Mouse (Mus musculus): ENCODE results near the gene Ankrd31. TPM values are rescaled to one million over a fixed set of nuclear protein-coding genes. Genes with fewer than 3 reads are reported as not detected.
"Not testable (repeated sequence)": the region's sequence is repeated elsewhere in the genome, so short reads cannot be mapped to it uniquely, and the experiment has no call there.

Ankrd31 gene
- total RNA-seq (2015) (not detected in 2 replicates), total RNA-seq (2017) (not detected in 2 replicates)

DNA sequence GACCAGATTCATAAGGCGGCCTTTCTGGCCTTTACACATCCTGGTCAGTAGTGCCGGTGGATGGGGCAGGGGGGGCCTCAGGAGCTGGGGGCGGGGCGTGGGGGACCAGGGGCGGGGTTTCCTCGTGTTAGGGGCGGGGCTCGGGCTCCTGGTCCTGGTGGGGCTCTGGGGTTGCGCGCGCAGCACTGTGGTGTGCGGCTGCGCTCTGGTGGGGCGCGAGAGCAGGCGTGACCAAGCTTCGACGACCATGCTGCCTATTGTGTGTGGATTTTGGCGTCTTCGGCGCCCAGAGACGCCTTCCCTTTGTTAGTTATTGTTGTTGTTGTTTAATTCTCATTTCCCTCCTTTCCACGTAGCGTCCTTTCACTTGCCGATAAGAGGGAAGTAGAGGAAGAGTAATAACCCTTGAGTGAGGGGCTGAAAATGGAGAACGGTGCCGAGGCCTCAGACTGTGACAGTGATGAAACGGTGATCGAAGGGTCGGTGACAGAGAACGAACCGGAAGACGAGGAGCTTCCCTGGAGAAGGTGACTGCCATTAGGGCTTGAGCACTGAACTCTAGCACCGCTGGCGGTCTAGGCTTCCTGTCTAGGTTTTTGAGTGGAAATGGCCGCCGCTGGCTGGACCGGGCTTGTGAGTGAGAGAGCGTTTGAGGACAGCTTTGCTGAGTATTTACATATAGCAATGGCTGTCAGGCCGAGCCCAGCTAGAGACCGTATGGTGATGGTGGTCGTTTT, at the start of gene Ankrd31:
Gene Ankrd31 (plus strand): TSS at position 164 of the 737 bp plus-strand sequence.
- no peak for ATAC-seq (replicated peaks; ENCODE audit: poor library complexity)

GRCm38 (mm10) chr13:96702567-96703278, 45.3 kb upstream of the Ankrd31 start:
- no peak for ATAC-seq (replicated peaks; ENCODE audit: poor library complexity)

- ATAC-seq (replicated peaks; ENCODE audit: poor library complexity), result peak; percentile 50; the same call in 1 of the 2 replicates
Observed at GRCm38 (mm10) chr13:96709269-96710233, 38.5 kb upstream of the Ankrd31 start.

- ATAC-seq (replicated peaks; ENCODE audit: poor library complexity), result no peak
Observed at GRCm38 (mm10) chr13:96716311-96716710, 31.8 kb upstream of the Ankrd31 start.

DNA sequence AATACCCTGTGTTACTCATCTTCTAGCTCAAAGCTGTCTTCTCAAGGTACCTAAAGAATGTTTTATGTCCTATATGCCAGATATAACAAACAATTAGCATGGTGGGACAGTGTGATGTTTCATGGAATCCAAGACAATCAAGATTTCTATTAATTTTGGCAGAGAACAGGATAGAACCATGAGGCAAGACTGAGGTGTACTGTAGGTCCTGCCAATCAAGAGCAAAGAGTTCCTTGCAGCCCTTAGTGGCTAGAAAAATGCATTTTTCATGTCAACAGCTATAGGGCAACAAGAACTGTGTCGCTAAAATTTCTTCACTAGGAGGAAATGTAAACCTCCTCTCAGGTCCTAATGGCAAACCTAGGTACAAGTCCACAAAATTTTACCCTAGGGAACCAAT, 30.3 kb upstream of the Ankrd31 start:
- ATAC-seq (replicated peaks; ENCODE audit: poor library complexity), result no peak

DNA sequence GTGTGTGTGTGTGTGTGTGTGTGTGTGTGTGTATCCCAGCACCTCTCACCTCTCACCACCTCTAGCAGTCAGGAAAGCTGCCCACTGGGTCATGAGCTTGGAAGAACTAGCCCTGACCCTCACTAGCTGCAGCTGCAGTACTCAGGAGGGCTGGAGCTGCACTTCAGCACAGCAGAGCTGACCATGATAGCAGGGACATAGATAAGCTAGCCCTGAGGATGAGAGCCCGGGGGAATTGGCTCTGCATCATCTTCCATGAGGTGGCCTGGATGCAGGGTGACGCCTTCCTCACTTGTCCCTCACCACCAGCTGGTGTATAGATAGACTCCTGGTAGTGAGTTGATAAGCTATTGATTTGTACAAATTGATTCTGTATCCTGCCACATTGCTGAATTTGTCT, 28.1 kb upstream of the Ankrd31 start:
- no peak for ATAC-seq (replicated peaks; ENCODE audit: poor library complexity)

GRCm38 (mm10) chr13:96728289-96728688, 19.8 kb upstream of the Ankrd31 start:
- ATAC-seq (replicated peaks; ENCODE audit: poor library complexity), result no peak

GRCm38 (mm10) chr13:96729146-96729545, 18.9 kb upstream of the Ankrd31 start:
- ATAC-seq (replicated peaks; ENCODE audit: poor library complexity), result no peak

DNA sequence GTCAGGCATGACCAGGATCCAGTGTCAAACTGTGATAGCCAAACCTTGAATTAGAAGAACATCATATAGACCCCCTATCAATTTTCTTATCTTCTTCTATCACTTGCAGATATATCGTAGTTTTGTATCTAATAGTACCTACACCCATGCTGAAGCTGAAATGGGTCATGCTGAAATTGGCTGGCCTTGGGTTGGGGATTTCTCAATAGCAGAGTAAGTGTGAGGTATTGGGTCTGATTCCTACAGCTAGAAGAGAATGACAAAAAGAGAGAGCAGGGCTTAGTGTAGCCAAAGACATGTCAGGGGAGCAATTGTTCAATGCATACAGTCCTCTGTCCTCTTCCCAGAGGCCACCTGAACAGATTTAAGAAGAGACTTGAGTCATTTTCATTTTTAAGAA, 18.0 kb upstream of the Ankrd31 start:
- ATAC-seq (replicated peaks; ENCODE audit: poor library complexity), result no peak

- no peak for ATAC-seq (replicated peaks; ENCODE audit: poor library complexity)
Observed at GRCm38 (mm10) chr13:96735175-96735574, 12.9 kb upstream of the Ankrd31 start.

DNA sequence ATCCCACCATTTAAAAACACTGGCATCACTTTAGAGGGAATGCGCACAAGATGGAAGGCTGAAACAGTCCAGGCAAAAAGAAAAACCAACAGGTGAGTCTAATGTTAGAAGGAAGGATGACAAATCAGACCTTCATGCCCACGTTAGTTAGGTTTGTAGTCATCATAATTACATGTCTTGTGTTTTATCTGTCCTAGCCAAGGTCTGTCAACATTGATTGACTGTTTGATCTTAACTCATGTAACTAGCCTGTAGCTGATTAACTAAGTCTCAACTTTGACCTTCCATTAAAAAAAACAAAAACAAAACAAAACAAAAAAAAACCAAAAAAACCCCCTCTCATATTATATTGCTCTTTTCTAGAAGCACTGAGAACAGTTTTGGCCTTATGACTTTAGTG, 7.9 kb upstream of the Ankrd31 start:
- ATAC-seq (replicated peaks; ENCODE audit: poor library complexity), result no peak

DNA sequence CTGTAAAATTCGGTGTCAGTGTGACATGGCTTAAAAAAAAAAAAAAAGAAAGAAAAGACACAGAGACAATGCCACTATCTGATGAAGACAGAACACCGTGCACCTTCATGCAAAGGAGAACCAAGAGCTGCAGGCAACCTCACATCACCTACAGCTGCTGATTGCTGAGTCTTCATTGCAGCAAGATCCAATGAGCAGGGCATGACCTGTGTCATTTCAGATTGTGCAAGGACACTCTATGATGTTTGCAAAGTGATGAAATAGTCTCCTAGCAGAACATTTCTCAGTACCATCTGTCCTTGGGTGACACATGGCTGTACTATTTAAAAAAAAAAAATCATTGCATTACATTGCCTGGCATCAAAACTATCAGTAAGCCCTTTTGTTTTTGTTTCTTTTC, 5.2 kb upstream of the Ankrd31 start:
- peak; percentile 92 for ATAC-seq (replicated peaks; ENCODE audit: poor library complexity)

- ATAC-seq (replicated peaks; ENCODE audit: poor library complexity), result 0 out of 2 replicates have a peak, but pooled peaks have one; percentile 31
Observed at GRCm38 (mm10) chr13:96746055-96746454, 2.0 kb upstream of the Ankrd31 start.

- no peak for ATAC-seq (replicated peaks; ENCODE audit: poor library complexity)
Observed at GRCm38 (mm10) chr13:96749859-96750258, 1.8 kb downstream of the Ankrd31 start.

- peak; percentile 44; the same call in 1 of the 2 replicates for ATAC-seq (replicated peaks; ENCODE audit: poor library complexity)
Observed at GRCm38 (mm10) chr13:96760848-96761247, 12.8 kb downstream of the Ankrd31 start.

DNA sequence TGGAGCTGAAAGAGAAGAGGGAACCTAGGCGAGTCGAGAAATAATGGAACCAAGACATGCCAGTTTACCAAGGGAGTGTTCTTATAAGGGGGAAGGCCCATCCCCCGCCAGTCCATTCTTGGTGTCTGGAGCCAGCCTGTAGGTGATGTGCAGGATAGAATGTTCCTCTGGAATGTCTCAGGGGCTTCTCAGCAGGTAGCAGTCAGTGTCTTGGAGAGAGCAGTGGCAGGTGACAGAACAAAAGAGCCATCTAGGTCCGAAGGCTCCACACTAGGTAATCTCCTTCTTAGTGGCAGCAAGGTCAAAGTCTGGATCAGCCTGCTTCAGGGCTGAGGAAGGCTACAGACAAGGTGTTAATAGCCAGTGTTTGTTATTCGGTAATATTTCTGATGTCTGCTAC, 38.0 kb downstream of the Ankrd31 start:
- not testable (repeated sequence) for ATAC-seq (replicated peaks; ENCODE audit: poor library complexity)

DNA sequence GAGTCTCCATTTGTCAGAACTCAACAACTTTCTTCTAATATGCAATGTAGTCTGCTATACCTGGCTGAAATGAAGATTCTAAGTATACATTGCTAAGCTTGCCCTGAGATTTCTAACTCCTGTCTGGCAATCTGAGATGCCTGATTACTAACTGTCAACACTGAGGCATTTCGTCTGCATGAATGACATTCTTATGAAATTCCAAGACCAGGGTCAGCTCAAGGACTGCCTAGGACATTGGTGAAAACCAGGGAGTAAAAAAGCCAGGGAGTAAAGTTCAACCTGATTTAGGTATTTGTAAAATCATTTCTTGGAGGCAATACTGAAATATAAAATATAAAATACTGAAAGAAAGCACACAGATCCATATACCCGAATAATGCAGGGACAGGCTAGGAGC, 45.4 kb downstream of the Ankrd31 start:
- no peak for ATAC-seq (replicated peaks; ENCODE audit: poor library complexity)

DNA sequence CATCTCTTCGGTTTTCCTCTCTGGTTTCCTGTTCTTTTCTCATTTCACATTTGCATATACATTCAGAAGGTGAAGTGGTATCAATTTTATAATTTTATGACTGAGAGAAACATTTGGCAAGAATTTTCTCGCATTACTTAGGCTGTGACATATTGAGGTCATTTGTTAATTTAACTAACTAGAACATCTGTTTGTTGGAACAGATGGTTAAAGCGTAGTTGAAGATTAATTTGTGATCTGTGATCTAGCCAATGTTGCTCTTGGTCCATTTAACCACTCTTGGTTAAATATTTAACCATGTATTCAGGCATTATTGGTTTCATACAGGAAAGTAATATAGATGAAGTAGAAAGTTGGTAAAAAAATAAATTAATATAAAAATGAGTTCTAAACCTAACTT, 47.2 kb downstream of the Ankrd31 start:
- no peak for ATAC-seq (replicated peaks; ENCODE audit: poor library complexity)

GRCm38 (mm10) chr13:96797500-96797899, 49.4 kb downstream of the Ankrd31 start:
- peak; percentile 39; the same call in 1 of the 2 replicates for ATAC-seq (replicated peaks; ENCODE audit: poor library complexity)

DNA sequence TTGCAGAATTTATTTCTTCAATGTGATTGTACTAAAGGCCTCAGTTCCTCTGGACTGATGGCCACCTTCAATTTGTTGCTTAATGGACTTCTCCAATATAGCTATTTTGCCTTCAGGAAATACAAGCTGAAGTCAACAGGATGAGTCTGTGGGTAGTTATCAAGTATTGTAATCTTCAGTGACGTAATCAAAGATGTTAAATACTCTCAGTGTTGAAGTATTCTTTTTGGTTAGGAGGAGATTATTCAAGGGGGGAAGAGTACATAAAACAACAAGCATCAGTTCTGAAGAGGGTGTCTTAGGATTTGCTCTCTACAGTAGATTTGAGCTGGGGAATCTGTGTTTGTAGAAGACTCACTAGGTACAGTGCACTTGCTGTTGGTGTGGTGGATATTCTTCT, 101.7 kb downstream of the Ankrd31 start:
- no peak for ATAC-seq (replicated peaks; ENCODE audit: poor library complexity)

DNA sequence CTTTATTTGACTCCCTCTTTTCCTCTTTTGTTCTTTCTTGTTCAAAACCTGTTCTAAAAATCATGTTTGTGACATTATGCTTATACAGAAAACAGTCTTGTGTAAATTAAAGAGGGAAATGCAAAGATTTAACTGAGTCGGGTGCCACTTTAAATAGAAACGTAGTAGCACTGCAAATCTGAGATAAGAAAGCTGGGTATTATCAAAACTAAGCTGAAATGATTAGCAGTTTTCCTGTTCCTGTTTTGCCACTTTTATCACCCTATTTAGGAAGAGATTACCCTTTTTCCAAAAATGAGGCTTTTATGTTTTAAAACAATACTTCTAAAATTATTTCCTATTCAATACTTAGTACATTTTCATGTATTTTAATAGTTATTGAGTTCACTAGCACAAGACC, 104.1 kb downstream of the Ankrd31 start:
- no peak for ATAC-seq (replicated peaks; ENCODE audit: poor library complexity)
